Comparison of ENCODE assay signal across 24 mouse cellular contexts in the genomic region with DNA sequence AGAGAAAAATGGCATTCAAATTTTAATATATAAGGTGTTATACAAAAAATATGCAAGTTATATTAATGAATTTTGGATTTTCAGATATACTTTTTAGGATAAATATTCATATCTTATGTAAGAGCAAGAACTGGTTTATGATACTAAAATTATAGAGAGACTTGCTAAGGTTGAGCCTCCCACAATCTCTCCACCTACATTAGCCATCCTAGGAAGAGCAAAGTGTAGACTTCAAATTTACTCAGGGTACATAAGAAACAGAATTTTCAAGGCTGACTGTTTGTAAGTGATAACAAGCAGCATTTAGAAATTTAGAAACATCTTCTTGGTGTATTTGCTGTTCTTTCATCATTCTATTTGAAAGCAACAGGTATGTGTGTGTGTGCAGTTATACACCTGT.
DNase-seq lines count a peak whose midpoint lies in the region; ATAC-seq and TF ChIP-seq lines count a peak whose summit lies in the region.
"Had no signal": no experiment of that assay in that cellular context is flagged by ENCODE, and none has a peak within 500 bp of the region (broad histone marks: within the 10 kb centered on the region; RNA-seq: fewer than 3 reads in every experiment).

No protein-coding gene starts in this region.

- no peak for TF ChIP-seq CTCF in left cerebral cortex, adult 2 months (IDR thresholded peaks at IDR 0.05)

- no peak for DNase-seq in frontal cortex, postnatal 36 days (ENCODE audit: low spot score in 2 of 2)
- no peak for DNase-seq in left cerebral cortex, adult 2 months (ENCODE audit: extremely low spot score in 1 of 2, low spot score in 2 of 2)
- no peak for DNase-seq in left cerebral cortex, adult 9 months (ENCODE audit: low spot score in 2 of 2)
- DNase-seq in right cerebral cortex, adult 18-20 months, result peak; percentile 39
- DNase-seq in right cerebral cortex, postnatal 14 days, result no peak
- no peak for DNase-seq in embryo, embryonic 10 days (ENCODE audit: low spot score)
- DNase-seq: adrenal gland, adult 8-10 months; adrenal gland, postnatal 14 days; adrenal gland, postnatal 36 days; B cell, adult 2 months; cerebellum, adult 11 months; cerebellum, adult 18-20 months; cerebellum, adult 8-10 months; cerebellum, adult 9-11 months; cerebellum, postnatal 14 days; cerebellum, postnatal 36 days had no signal

- ATAC-seq in frontal cortex, adult (ENCODE audit: low TSS enrichment), result peak; percentile 72
- ATAC-seq: activated CD4-positive, CD25-positive, alpha-beta regulatory T cell, adult 4 months; CD4-positive, CD25-positive, alpha-beta regulatory T cell, adult 4 months; forebrain, embryonic 13.5 days; forebrain, embryonic 15.5 days; Patski had no signal

- H3K27ac ChIP-seq in left cerebral cortex, adult 2 months, result peak overlapping the region; percentile 79; the same call in 1 of the 2 replicates
- H3K27ac ChIP-seq: embryonic facial prominence, embryonic 10.5 days; embryonic facial prominence, embryonic 12.5 days; forebrain, embryonic 13.5 days; forebrain, embryonic 15.5 days had no signal

- H3K4me3 ChIP-seq in left cerebral cortex, adult 2 months, result no peak overlapping the region
- H3K4me3 ChIP-seq: embryonic facial prominence, embryonic 10.5 days; embryonic facial prominence, embryonic 12.5 days; forebrain, embryonic 13.5 days; forebrain, embryonic 15.5 days had no signal

- intact Hi-C loops in left cerebral cortex, adult 2 months (cut with DNase I), result loop anchor here (5.0 to 10.0 kb wide), 4 partner anchors 81 to 486 kb away; no protein-coding TSS in a partner anchor
